Mouse (Mus musculus): ENCODE measurements at regions not wholly inside any gene's neighbourhood (a gene's known extent, or its start where the extent isn't known, plus 50 kb on each side); places are given as distances from the start of the nearest gene placed in this dataset.

- no peak for TF ChIP-seq POLR2A (IDR thresholded peaks at IDR 0.05; ENCODE audit: insufficient read depth, low read depth, low read length)
- TF ChIP-seq CTCF (IDR thresholded peaks at IDR 0.05; ENCODE audit: insufficient read depth, low read depth, low read length), result no peak
Observed at GRCm38 (mm10) chr1:133492986-133493741, 69.0 kb upstream of the Sox13 start.

Data from olfactory bulb, adult 2 months (tissue).